33 mouse cellular contexts compared by ENCODE assay signal in the genomic region with DNA sequence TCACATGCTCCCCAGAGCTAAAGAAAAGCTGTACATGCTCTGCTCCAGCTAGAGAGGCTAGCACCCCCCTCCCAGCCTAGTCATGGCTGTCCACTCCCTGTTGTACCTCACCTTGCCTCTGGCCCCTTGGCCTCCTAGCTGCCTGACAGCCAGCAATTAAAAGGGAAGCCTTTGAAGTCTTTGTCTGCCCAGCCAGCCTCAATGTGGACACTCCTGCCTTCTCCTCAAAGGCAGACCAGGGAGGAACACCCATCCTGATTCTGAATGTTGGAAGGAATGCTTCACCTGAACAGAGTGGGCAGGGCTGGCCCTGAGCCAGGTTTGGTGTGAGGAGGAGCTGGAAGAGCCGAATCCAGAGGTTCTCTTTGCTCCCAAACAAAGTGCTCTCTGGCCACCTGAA. TPM values are rescaled to one million over a fixed set of nuclear protein-coding genes. Genes with fewer than 3 reads are reported as not detected.
"Had no signal": no experiment of that assay in that cellular context is flagged by ENCODE, and none has a peak within 500 bp of the region (broad histone marks: within the 10 kb centered on the region; RNA-seq: fewer than 3 reads in every experiment).

No protein-coding gene starts in this region.

- ATAC-seq: liver, embryonic 12.5 days; liver, postnatal 0 days; lung, postnatal 0 days; midbrain, embryonic 13.5 days; midbrain, embryonic 15.5 days; midbrain, embryonic 16.5 days had no signal

- H3K4me1 ChIP-seq: limb, embryonic 10.5 days; limb, embryonic 12.5 days; limb, embryonic 13.5 days; limb, embryonic 15.5 days; liver, embryonic 12.5 days; liver, embryonic 13.5 days; liver, embryonic 15.5 days; lung, embryonic 15.5 days; megakaryocyte, embryonic 14.5 days; midbrain, embryonic 12.5 days; midbrain, embryonic 13.5 days; midbrain, embryonic 15.5 days; neural tube, embryonic 12.5 days had no signal

- H3K27ac ChIP-seq: left cerebral cortex, adult 2 months; limb, embryonic 10.5 days; limb, embryonic 12.5 days; limb, embryonic 13.5 days; limb, embryonic 15.5 days; liver, embryonic 12.5 days; liver, embryonic 13.5 days; liver, embryonic 14.5 days; liver, embryonic 15.5 days; lung, embryonic 15.5 days; macrophage; midbrain, embryonic 12.5 days; midbrain, embryonic 13.5 days; midbrain, embryonic 15.5 days; neural tube, embryonic 12.5 days had no signal

- H3K9ac ChIP-seq: limb, embryonic 12.5 days; limb, embryonic 13.5 days; limb, embryonic 15.5 days; liver, embryonic 12.5 days; liver, embryonic 13.5 days; liver, embryonic 14.5 days; liver, embryonic 15.5 days; liver, postnatal 0 days; lung, embryonic 15.5 days; midbrain, embryonic 12.5 days; midbrain, embryonic 13.5 days; midbrain, embryonic 15.5 days; neural tube, embryonic 12.5 days had no signal

- H3K4me2 ChIP-seq: limb, embryonic 12.5 days; limb, embryonic 13.5 days; limb, embryonic 15.5 days; liver, embryonic 11.5 days; liver, embryonic 12.5 days; liver, embryonic 13.5 days; liver, embryonic 15.5 days; lung, embryonic 15.5 days; midbrain, embryonic 12.5 days; midbrain, embryonic 13.5 days; midbrain, embryonic 15.5 days; neural tube, embryonic 12.5 days had no signal

- H3K27me3 ChIP-seq: limb, embryonic 15.5 days had no signal

- H3K4me3 ChIP-seq: left cerebral cortex, adult 2 months; limb, embryonic 10.5 days; limb, embryonic 12.5 days; limb, embryonic 13.5 days; limb, embryonic 15.5 days; liver, embryonic 12.5 days; liver, embryonic 13.5 days; liver, embryonic 15.5 days; lung, embryonic 15.5 days; megakaryocyte, embryonic 14.5 days; midbrain, embryonic 12.5 days; midbrain, embryonic 13.5 days; midbrain, embryonic 15.5 days; myocyte; neural tube, embryonic 12.5 days had no signal

- H3K9me3 ChIP-seq: limb, embryonic 10.5 days; limb, embryonic 12.5 days; limb, embryonic 13.5 days; limb, embryonic 15.5 days; liver, embryonic 12.5 days; liver, embryonic 13.5 days; liver, embryonic 15.5 days; lung, embryonic 15.5 days; midbrain, embryonic 12.5 days; midbrain, embryonic 13.5 days; midbrain, embryonic 15.5 days; neural tube, embryonic 12.5 days had no signal

- H3K36me3 ChIP-seq: limb, embryonic 10.5 days; limb, embryonic 12.5 days; limb, embryonic 13.5 days; limb, embryonic 15.5 days; liver, embryonic 12.5 days; liver, embryonic 13.5 days; liver, embryonic 15.5 days; lung, embryonic 15.5 days; midbrain, embryonic 12.5 days; midbrain, embryonic 13.5 days; midbrain, embryonic 15.5 days; neural tube, embryonic 12.5 days had no signal

- DNase-seq: left cerebral cortex, postnatal 4 days; liver; liver, embryonic 13.5 days; liver, postnatal 0 days; lung, adult 18-20 months; lung, adult 2 months; lung, postnatal 10 days; lung, postnatal 14 days; lung, postnatal 36 days; midbrain, embryonic 14.5 days had no signal

RNA-seq across cellular contexts. Expression of a gene that starts 12.4 kb away (rescaled TPM):
- total RNA-seq: megakaryocyte progenitor cell, adult 5-6 weeks; megakaryocyte-erythroid progenitor cell, adult 5-6 weeks; monocyte, adult 5-6 weeks had no signal
- polyA plus RNA-seq: lung, adult 2 months; lung, embryonic 15.5 days; lung, embryonic 16.5 days; lung, postnatal 0 days had no signal
